Mouse (Mus musculus) urinary bladder, postnatal 25 days (tissue): ENCODE measurements around the gene Dnah12.
"Not testable (repeated sequence)": the region's sequence is repeated elsewhere in the genome, so short reads cannot be mapped to it uniquely, and the experiment has no call there.

Experiments
- DNase-seq: peaks from one replicate; pipeline ENCODE4 v3.0.0; 2022; ENCODE audit warnings: low spot score

The Dnah12 gene

DNA sequence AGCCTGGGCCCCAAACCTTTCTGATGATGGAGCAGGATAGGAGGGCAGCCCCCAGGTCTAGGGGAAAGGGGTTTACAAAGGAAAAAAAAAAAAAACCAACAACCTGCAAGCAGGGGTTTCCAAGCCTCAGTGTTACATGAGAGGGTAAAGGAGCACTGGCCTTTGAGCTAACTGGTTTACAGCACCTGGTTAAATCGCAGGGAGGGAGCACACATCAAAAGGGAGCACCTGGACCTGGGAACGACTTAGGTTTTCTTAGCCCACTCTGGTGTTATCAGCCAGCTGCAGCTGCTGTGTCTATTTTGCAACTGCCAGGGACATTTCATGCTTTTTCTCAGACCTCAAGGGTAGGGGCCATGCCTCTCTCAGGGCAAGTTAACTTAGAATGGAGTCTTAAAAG, 26.6 kb downstream of the Dnah12 start:
- not testable (repeated sequence) for DNase-seq

DNA sequence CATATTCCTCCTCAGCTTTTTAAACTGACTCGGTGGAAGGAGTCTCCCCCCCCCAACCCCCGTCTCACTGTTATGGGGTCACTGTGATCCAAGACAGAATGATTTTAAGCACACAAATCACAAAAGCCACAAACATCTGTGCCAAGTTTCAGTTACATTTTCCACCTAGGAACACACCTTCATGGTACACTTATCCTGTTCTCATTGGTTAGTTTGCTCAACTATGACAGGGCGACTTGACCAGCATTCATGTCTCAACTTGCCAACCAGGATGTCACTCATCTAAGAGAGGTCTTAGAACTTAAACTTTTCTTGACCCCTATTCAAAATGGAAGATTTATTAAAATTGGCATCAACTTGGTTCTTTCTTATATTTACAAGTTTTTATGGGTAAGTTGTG, 31.8 kb downstream of the Dnah12 start:
- DNase-seq = no peak

GRCm38 (mm10) chr14:26758566-26758965, 65.5 kb downstream of the Dnah12 start:
- DNase-seq = no peak

DNA sequence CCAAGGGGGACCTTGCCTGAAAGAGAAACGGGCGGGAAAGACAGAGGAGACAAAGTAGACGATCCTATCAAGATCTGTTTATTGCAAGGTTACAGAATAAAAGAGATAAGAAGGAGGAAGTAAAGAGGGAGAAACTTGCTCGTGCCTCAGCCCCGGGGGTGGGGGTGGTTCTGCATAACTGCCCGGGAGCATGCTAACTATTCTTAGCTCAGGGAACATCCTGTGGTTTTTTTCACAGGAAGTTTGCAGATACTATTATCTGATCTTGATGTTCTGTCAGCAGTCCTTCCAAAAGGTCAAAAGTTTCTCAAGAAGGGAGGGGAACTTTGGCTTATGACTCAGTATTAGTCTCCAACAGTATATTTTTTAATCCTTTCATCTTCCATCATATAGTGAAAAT, 71.8 kb downstream of the Dnah12 start:
- DNase-seq = no peak

GRCm38 (mm10) chr14:26768195-26768594, 75.1 kb downstream of the Dnah12 start:
- no peak for DNase-seq

GRCm38 (mm10) chr14:26773536-26773935, 80.5 kb downstream of the Dnah12 start:
- DNase-seq = no peak

- no peak for DNase-seq
These were observed 90.7 kb downstream of the Dnah12 start for GRCm38 (mm10) chr14:26783731-26784130.

DNA sequence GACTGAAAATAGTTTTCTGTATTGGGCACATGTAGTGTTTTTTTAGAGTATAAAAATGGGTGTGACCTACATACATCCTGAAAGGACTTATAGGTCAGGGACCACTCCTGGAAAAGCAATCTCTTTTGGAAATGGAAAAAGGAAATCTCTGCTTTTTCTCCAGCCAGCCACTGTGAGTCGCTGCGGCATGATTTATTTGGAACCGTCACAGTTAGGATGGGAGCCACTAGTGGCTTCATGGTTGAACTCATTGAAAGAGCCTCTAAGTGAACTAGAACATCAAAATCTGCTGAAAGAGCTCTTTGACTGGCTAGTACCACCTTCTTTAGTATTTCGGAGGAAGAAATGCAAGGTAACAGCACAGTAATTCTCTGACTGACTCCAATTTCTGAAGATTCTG, 92.6 kb downstream of the Dnah12 start:
- DNase-seq = no peak

DNA sequence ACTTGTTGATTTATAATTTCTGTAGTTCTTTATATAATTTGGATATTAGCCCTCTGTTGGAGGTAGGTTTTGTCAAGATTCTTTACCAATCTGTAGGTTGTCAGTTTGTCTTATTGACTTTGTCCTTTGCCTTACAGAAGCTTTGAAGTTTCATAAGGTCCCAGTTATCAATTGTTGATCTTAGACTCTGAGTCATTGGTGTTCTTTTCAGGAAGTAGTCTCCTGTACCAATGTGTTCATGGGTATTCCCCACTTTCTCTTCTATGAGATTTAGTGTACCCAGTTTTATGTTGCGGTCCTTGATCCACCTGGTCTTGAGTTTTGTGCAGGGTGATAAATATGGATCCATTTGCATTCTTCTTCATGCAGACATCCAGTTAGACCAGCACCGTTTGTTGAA, 101.4 kb downstream of the Dnah12 start:
- no peak for DNase-seq

DNA sequence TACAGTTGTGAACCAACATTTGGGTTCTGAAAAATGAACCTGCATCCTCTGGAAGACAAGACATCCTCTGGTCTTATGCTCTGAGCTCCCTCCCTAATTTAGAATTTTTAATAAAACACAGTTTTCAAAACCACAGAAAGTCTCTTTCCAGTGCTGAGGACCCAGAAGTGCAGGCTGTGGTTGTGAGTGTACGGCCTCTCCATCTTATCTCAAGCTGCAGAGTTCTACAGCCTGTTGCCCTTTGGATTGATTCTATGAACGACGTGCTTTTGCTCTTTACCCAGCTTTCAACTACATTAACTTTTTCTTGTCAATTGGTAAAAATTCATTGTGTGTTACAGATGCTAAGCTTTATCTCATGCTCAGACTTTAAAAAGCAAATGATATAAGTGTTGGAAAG, 105.3 kb downstream of the Dnah12 start:
- DNase-seq = no peak

- no peak for DNase-seq
These were observed 106.2 kb downstream of the Dnah12 start for GRCm38 (mm10) chr14:26799286-26799685.

- DNase-seq = no peak
These were observed 112.4 kb downstream of the Dnah12 start for GRCm38 (mm10) chr14:26805500-26805899.

GRCm38 (mm10) chr14:26812734-26813133, 119.7 kb downstream of the Dnah12 start:
- DNase-seq = no peak

DNA sequence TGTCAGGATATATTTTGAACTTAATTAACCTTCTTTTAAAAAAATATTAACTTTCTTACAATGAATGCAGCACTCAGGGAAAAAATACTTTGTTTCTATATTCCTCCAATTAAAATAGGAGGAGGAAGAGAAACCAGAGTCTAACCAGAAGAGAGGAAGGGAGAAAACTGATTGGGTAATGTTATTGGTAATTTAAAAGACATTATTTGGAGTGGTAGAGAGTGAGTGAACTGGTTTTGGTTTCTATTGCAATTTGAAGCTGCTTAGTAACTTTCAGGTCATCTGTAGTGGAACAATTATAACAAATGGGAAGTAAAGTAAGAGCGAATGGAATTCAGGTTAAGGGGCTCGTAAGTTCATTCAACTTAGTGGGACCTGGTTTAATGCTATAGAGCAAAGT, 120.8 kb downstream of the Dnah12 start:
- no peak for DNase-seq

DNA sequence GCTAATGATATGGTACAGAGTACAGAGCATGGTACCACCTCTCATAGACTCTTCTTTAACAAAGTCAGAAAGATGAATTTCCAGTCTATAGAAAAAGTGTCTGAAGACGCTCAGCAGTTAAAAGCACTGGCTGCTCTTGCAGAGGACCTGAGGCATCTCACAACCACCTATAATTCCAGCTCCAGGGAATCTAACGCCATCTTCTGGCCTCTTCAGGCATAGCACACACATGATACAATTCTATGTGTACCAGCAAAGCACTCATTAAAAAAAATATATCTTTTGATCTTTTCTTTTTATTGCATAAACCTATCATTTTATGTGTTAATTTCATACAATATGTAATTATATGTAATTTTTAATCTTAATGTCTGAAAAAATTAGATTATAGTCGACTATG, 121.8 kb downstream of the Dnah12 start:
- no peak for DNase-seq

DNA sequence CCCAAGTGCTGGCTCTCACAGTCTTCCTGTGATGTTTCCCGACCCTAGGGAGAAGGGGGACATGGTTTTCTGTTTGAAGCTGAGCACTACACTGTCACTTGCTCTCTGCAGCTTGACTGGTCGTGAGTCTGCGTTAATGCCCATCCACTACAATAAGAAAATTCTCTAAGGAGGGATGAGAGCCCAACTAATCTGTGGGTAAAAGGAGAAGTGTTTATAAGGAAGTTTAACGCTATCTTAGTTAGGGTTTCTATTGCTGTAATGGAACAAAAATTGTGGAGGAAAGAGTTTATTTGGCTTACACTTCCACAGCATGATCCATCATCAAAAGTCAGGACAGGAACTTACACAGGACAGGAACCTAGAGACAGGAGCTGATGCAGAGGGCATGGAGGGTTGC, 123.7 kb downstream of the Dnah12 start:
- no peak for DNase-seq

- DNase-seq = no peak
These were observed 132.9 kb downstream of the Dnah12 start for GRCm38 (mm10) chr14:26826020-26826419.

DNA sequence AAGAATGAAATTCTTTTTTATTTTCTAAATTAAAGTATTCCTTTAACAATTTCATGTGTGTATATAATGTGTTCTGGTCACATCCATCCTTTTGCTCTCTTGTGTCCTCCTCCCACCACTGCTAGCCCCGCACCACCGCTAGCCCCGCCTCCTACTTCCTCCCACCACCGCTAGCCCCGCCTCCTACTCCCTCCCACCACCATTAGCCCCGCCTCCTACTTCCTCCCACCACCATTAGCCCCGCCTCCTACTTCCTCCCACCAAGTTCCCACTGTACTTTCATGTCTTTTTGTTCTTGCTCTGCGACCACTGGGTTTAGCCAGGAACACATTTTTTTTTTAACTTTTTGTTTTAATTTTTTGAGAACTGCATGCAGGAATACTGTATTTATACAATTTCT, 160.0 kb downstream of the Dnah12 start:
- DNase-seq = no peak

DNA sequence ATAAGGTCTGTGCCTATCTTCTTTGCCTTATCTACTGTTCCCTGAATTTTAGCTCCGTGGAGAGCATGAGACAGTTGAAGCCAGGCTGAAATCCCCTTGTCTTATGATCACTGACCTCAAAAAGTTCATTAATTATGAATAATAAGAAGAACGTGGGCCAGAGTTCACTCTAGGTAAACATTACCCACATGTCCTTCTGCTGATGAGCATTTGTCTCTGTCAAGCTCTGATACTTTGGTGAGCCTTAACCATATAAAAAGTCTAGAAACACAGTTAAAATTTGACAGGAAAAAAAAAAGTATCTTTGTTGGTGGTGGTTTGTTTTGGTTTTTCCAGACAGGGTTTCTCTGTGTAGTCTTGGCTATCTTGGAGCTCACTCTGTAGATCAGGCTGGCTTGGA, 161.0 kb downstream of the Dnah12 start:
- no peak for DNase-seq

GRCm38 (mm10) chr14:26858364-26858763, 165.3 kb downstream of the Dnah12 start:
- no peak for DNase-seq

DNA sequence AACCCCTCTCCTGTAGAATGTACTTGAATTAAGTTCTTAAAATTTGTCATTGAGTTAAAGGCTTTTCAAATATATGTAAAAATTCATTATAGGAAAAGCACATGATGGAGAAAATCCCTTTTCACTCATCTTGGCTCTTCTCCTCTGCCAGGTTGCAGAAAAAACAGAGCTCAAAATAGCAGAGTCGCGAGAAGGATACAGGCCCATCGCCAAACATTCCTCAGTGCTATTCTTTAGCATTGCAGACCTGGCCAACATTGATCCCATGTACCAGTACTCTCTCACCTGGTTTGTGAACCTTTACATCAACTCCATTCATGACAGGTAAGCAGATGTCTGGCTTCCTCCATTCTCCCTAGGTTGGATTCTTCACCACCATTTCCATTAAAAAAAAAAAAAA, 165.9 kb downstream of the Dnah12 start:
- DNase-seq = no peak

DNA sequence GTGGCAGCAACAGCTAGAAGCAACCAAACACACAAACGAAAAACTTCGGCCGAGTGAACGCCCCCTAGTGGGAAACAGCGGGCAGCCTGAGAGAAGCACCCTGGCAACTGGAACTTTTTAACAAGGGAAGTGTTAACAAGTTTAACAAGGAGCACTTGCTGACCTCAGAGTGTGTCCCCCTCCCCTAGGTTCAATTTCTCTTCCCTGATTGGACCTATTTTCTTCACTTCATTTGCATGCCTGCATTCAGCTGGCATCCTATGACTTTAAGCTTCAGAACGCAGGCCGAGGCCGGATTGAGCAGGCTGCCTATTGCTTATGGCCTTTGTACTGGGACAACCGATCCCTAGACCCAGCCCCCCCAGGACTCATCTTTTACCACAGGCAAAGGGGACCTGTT, 174.3 kb downstream of the Dnah12 start:
- no peak for DNase-seq

DNA sequence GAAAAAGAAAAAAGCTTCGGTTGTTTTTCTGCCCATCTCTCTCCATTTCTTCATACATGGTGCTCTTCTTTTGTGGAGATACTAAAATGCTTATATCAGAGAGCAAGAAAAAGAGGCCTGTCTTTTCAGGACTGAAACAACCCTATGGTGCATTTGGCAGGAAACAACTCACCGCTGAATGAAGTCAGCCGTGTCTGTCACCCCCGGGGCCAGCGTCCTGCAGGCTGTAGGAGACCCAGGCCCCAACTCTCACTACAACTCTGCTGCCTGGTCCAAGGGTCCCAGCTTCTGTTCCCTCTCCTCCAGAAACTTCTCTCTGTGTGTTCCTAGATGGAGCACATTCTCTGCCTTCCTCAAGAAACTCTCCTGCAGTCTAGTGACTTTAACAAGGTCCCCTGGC, 175.2 kb downstream of the Dnah12 start:
- no peak for DNase-seq

DNA sequence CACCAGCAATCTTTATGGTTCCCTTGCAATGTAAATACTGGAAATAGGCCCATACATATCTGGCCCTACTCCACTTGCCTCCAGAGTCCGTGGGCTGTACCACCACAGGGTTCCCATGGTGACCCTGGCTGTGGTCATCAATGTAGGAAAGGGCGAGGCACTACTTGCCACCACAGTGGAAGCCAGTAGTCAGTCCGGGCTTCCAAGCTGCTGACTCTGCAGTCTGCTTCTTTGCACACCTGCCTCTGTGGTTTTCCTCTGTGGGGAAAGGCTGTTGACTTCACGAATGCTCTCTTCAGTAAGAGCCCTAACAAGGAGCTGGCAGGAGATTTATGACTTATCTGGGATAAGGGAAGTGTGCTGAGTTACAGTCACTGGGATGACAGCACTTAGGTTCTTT, 185.7 kb downstream of the Dnah12 start:
- no peak for DNase-seq

- no peak for DNase-seq
These were observed 186.9 kb downstream of the Dnah12 start for GRCm38 (mm10) chr14:26879976-26880375.
